Mouse (Mus musculus) heart, postnatal 14 days (tissue): ENCODE data around the gene Clec10a. TPM values are rescaled to one million over a fixed set of nuclear protein-coding genes. Genes with fewer than 3 reads are reported as not detected.

Source experiments
- DNase-seq, 2 experiments: peaks; one replicate each; pipeline ENCODE4 v3.0.0; 2021 to 2022
- intact Hi-C: fragments of 180-260 bp; cut with DNase I; formaldehyde crosslinking; loops from one replicate; pipeline ENCODE4 v1.15.1; 2025
- total RNA-seq, 2 experiments: library from RNA; stranded (reverse); gene quantifications; 2 replicates each; pipeline ENCODE4 v1.2.3; 2021

Clec10a gene
- total RNA-seq, 2 experiments from 2014 or later = 1.7 to 2.2 TPM

- DNase-seq = peak; percentile 13 to 20
- intact Hi-C loops = no loop called here
Observed at GRCm38 (mm10) chr11:70179401-70179800, 23.4 kb downstream of the Clec10a start.

GRCm38 (mm10) chr11:70180496-70180895, 24.5 kb downstream of the Clec10a start:
- intact Hi-C loops = no loop called here
- DNase-seq = no peak

GRCm38 (mm10) chr11:70185120-70185519, 29.1 kb downstream of the Clec10a start:
- DNase-seq = no peak
- intact Hi-C loops = no loop called here

- DNase-seq = no peak
Observed at GRCm38 (mm10) chr11:70189319-70190134, 33.5 kb downstream of the Clec10a start.

GRCm38 (mm10) chr11:70191188-70191587, 35.2 kb downstream of the Clec10a start:
- DNase-seq = no peak
- intact Hi-C loops = no loop called here

More at GRCm38 (mm10) chr11:70189319-70190134, 33.5 kb downstream of the Clec10a start:
- intact Hi-C loops = no loop called here

GRCm38 (mm10) chr11:70192157-70192556, 36.2 kb downstream of the Clec10a start:
- intact Hi-C loops = no loop called here
- DNase-seq = no peak

- intact Hi-C loops = no loop called here
- no peak for DNase-seq
Observed at GRCm38 (mm10) chr11:70193354-70194285, 37.6 kb downstream of the Clec10a start.

- no peak for DNase-seq
Observed at GRCm38 (mm10) chr11:70198332-70198731, 42.3 kb downstream of the Clec10a start.

GRCm38 (mm10) chr11:70199107-70199506, 43.1 kb downstream of the Clec10a start:
- no peak for DNase-seq
- intact Hi-C loops = no loop called here

More at GRCm38 (mm10) chr11:70198332-70198731, 42.3 kb downstream of the Clec10a start:
- intact Hi-C loops = no loop called here

- intact Hi-C loops = loop anchor here (2.0 kb wide), 2 partner anchors 125 to 145 kb away; partner anchors contain the start of gene Asgr1
- no peak for DNase-seq
Observed at GRCm38 (mm10) chr11:70200036-70200608, 44.1 kb downstream of the Clec10a start.

GRCm38 (mm10) chr11:70201691-70202090, 45.7 kb downstream of the Clec10a start:
- intact Hi-C loops = loop anchor here (2.0 kb wide), 2 partner anchors 127 to 147 kb away; partner anchors contain the start of gene Asgr1
- DNase-seq = peak; percentile 86 to 90

GRCm38 (mm10) chr11:70206801-70207200, 50.8 kb downstream of the Clec10a start:
- intact Hi-C loops = no loop called here
- peak in 1 of 2 experiments; percentile 25 for DNase-seq

- DNase-seq = peak in 1 of 2 experiments; percentile 25
- intact Hi-C loops = no loop called here
Observed at GRCm38 (mm10) chr11:70207283-70207682, 51.3 kb downstream of the Clec10a start.

GRCm38 (mm10) chr11:70208778-70209388, 52.9 kb downstream of the Clec10a start:
- intact Hi-C loops = no loop called here
- DNase-seq = no peak

GRCm38 (mm10) chr11:70210681-70211080, 54.7 kb downstream of the Clec10a start:
- no peak for DNase-seq
- intact Hi-C loops = loop anchor here (10.0 kb wide), 1 partner anchor 276 kb away; the partner anchor contains the start of gene Ybx2

- no peak for DNase-seq
- intact Hi-C loops = loop anchor here (10.0 kb wide), 1 partner anchor 277 kb away; the partner anchor contains the start of gene Ybx2
Observed at GRCm38 (mm10) chr11:70211972-70212371, 56.0 kb downstream of the Clec10a start.

GRCm38 (mm10) chr11:70212423-70212822, 56.4 kb downstream of the Clec10a start, which contains the start of gene Slc16a11:
TSS of gene Slc16a11 (plus strand) at chr11:70212752.
- no peak for DNase-seq
- intact Hi-C loops = loop anchor here (10.0 kb wide), 1 partner anchor 278 kb away; the partner anchor contains the start of gene Ybx2

GRCm38 (mm10) chr11:70212896-70213295, 56.9 kb downstream of the Clec10a start:
- intact Hi-C loops = loop anchor here (10.0 kb wide), 1 partner anchor 278 kb away; the partner anchor contains the start of gene Ybx2
- DNase-seq = peak; percentile 73 to 79

- intact Hi-C loops = loop anchor here (10.0 kb wide), 1 partner anchor 279 kb away; the partner anchor contains the start of gene Ybx2
- DNase-seq = no peak
Observed at GRCm38 (mm10) chr11:70213736-70214135, 57.7 kb downstream of the Clec10a start.
